26 mouse cellular contexts compared by ENCODE assay signal in genomic region chr12:103551422-103551821, GRCm38 (mm10). TPM values are rescaled to one million over a fixed set of nuclear protein-coding genes. Genes with fewer than 3 reads are reported as not detected.
DNase-seq lines count a peak whose midpoint lies in the region; ATAC-seq and TF ChIP-seq lines count a peak whose summit lies in the region.
"Had no signal": no experiment of that assay in that cellular context is flagged by ENCODE, and none has a peak within 500 bp of the region (broad histone marks: within the 10 kb centered on the region; RNA-seq: fewer than 3 reads in every experiment).

No protein-coding gene starts in this region.

- no peaks in the 10 kb centered on the region for H3K36me3 ChIP-seq in liver, adult 2 months (ENCODE audit: control insufficient read depth, insufficient read depth, low read length)
- no peaks in the 10 kb centered on the region for H3K36me3 ChIP-seq in liver, embryonic 12.5 days
- no peaks in the 10 kb centered on the region for H3K36me3 ChIP-seq in liver, embryonic 14.5 days (replicated peaks; ENCODE audit: control insufficient read depth, insufficient read depth, low read depth)
- H3K36me3 ChIP-seq in liver, embryonic 11.5 days (ENCODE audit: control insufficient read depth, insufficient read depth, low read length), result no peaks in the 10 kb centered on the region
- no peaks in the 10 kb centered on the region for H3K36me3 ChIP-seq in liver, embryonic 16.5 days (ENCODE audit: control insufficient read depth, insufficient read depth)
- H3K36me3 ChIP-seq: embryonic facial prominence, embryonic 13.5 days; embryonic facial prominence, embryonic 15.5 days; G1E had no signal

- peak overlapping the region; percentile 64; the same call in 1 of the 2 replicates for H3K9ac ChIP-seq in liver, adult 2 months (ENCODE audit: low read depth, low read length)
- no peak overlapping the region for H3K9ac ChIP-seq in liver, embryonic 12.5 days
- no peak overlapping the region for H3K9ac ChIP-seq in liver, embryonic 14.5 days (replicated peaks)
- no peak overlapping the region for H3K9ac ChIP-seq in liver, embryonic 11.5 days (ENCODE audit: low read depth, low read length)
- no peak overlapping the region for H3K9ac ChIP-seq in liver, embryonic 16.5 days (ENCODE audit: low read depth, low read length)
- H3K9ac ChIP-seq: embryonic facial prominence, embryonic 13.5 days; embryonic facial prominence, embryonic 15.5 days had no signal

- H3K27ac ChIP-seq in liver, adult 2 months (replicated peaks; ENCODE audit: insufficient read depth, low read depth, low read length), result peak overlapping the region; percentile 82
- H3K27ac ChIP-seq in liver, embryonic 12.5 days, result no peak overlapping the region
- no peak overlapping the region for H3K27ac ChIP-seq in liver, embryonic 14.5 days
- no peak overlapping the region; the same call in 1 of the 2 replicates for H3K27ac ChIP-seq in liver, embryonic 11.5 days (ENCODE audit: low read depth, low read length)
- peak overlapping the region; percentile 60; the same call in 1 of the 2 replicates for H3K27ac ChIP-seq in liver, embryonic 16.5 days (ENCODE audit: low read length)
- H3K27ac ChIP-seq: embryonic facial prominence, embryonic 13.5 days; embryonic facial prominence, embryonic 15.5 days had no signal

- H3K27me3 ChIP-seq in liver, adult 2 months (ENCODE audit: control insufficient read depth, insufficient read depth, low read length), result no peaks in the 10 kb centered on the region
- no peaks in the 10 kb centered on the region for H3K27me3 ChIP-seq in liver, embryonic 12.5 days (replicated peaks)
- no peaks in the 10 kb centered on the region for H3K27me3 ChIP-seq in liver, embryonic 14.5 days (ENCODE audit: control insufficient read depth, insufficient read depth, low read length)
- H3K27me3 ChIP-seq in liver, embryonic 11.5 days (replicated peaks; ENCODE audit: control insufficient read depth, insufficient read depth, low read length), result no peaks in the 10 kb centered on the region
- H3K27me3 ChIP-seq in liver, embryonic 16.5 days (ENCODE audit: control insufficient read depth, insufficient read depth, low read depth, low read length), result no peaks in the 10 kb centered on the region
- H3K27me3 ChIP-seq: CH12.LX; embryonic facial prominence, embryonic 13.5 days; embryonic facial prominence, embryonic 15.5 days had no signal

- no peak for TF ChIP-seq POLR2A in liver, adult 2 months (IDR thresholded peaks at IDR 0.05; ENCODE audit: extremely low read depth, insufficient read depth, low read length)

- no peak overlapping the region for H3K4me2 ChIP-seq in liver, embryonic 12.5 days
- no peak overlapping the region for H3K4me2 ChIP-seq in liver, embryonic 14.5 days (ENCODE audit: low read depth)
- H3K4me2 ChIP-seq in liver, embryonic 11.5 days, result no peak overlapping the region; the same call in 1 of the 2 replicates
- no peak overlapping the region for H3K4me2 ChIP-seq in liver, embryonic 16.5 days (ENCODE audit: low read depth, low read length)
- H3K4me2 ChIP-seq: embryonic facial prominence, embryonic 13.5 days; embryonic facial prominence, embryonic 15.5 days had no signal

- TF ChIP-seq CTCF in liver, adult 2 months (IDR thresholded peaks at IDR 0.05; ENCODE audit: low read depth, low read length), result no peak
- no peak for TF ChIP-seq CTCF in liver, embryonic 14.5 days (IDR thresholded peaks at IDR 0.05; ENCODE audit: low read depth)

- no peak for TF ChIP-seq EP300 in liver, embryonic 14.5 days (IDR thresholded peaks at IDR 0.05; ENCODE audit: low read depth)

- no peak for ATAC-seq in liver, embryonic 12.5 days
- ATAC-seq in liver, embryonic 14.5 days (ENCODE audit: insufficient read depth), result 0 out of 2 replicates have a peak, but pooled peaks have one; percentile 23
- no peak; the same call in 1 of the 2 replicates for ATAC-seq in liver, embryonic 11.5 days (replicated peaks; ENCODE audit: low FRiP score)
- ATAC-seq in liver, embryonic 16.5 days (ENCODE audit: low read depth), result peak; percentile 77
- no peak for ATAC-seq in monocyte, adult 5-6 weeks (replicated peaks; ENCODE audit: insufficient number of reproducible peaks, low FRiP score, low TSS enrichment, poor library complexity, severe bottlenecking)
- ATAC-seq: CD4-positive, CD25-positive, alpha-beta regulatory T cell, adult 4 months; forebrain, embryonic 14.5 days; forebrain, embryonic 16.5 days had no signal

- DNase-seq in liver, adult 2 months (ENCODE audit: extremely low read depth, low read depth, low spot score), result peak; percentile 95
- DNase-seq in liver, embryonic 14.5 days (ENCODE audit: low read depth in 3 of 3, low spot score in 3 of 3), result no peak
- DNase-seq in liver, embryonic 11.5 days (ENCODE audit: low spot score), result no peak
- DNase-seq in yolk sac, embryonic 10.5 days (ENCODE audit: low spot score), result peak; percentile 36
- DNase-seq in adipocyte (ENCODE audit: low spot score), result no peak
- DNase-seq: adrenal gland, adult 8-10 months; adrenal gland, postnatal 14 days; B cell, adult 2 months; cerebellum, adult 11 months; cerebellum, adult 18-20 months; cerebellum, adult 8-10 months; cerebellum, adult 9-11 months; cerebellum, postnatal 14 days; cerebellum, postnatal 36 days; embryo, embryonic 11 days had no signal

- H3K4me1 ChIP-seq in liver, adult 2 months (ENCODE audit: control insufficient read depth, insufficient read depth, low read length), result peaks cover 18% of the 10 kb centered on the region
- no peaks in the 10 kb centered on the region for H3K4me1 ChIP-seq in liver, embryonic 12.5 days
- H3K4me1 ChIP-seq in liver, embryonic 14.5 days (replicated peaks; ENCODE audit: control insufficient read depth in 2 of 2, insufficient read depth in 2 of 2, low read length in 1 of 2), result peaks cover 0 to 9% of the 10 kb centered on the region in 2 experiments; a peak in 2 of 4 replicates
- no peaks in the 10 kb centered on the region for H3K4me1 ChIP-seq in liver, embryonic 11.5 days (replicated peaks; ENCODE audit: control insufficient read depth, insufficient read depth, low read length)
- H3K4me1 ChIP-seq in liver, embryonic 16.5 days (ENCODE audit: control insufficient read depth, low read depth, low read length), result no peaks in the 10 kb centered on the region; the same call in 1 of the 2 replicates
- H3K4me1 ChIP-seq: embryonic facial prominence, embryonic 13.5 days; embryonic facial prominence, embryonic 15.5 days had no signal

- 22% methylated on average over 4 of the region's 4 CpGs for WGBS in liver, adult 2 months
- 50% methylated on average over 4 of the region's 4 CpGs for WGBS in liver, embryonic 12.5 days (ENCODE audit: insufficient replicate concordance)
- 38% methylated on average over 4 of the region's 4 CpGs for WGBS in liver, embryonic 14.5 days (ENCODE audit: insufficient replicate concordance)
- WGBS in liver, embryonic 11.5 days, result 63% methylated on average over 4 of the region's 4 CpGs
- WGBS in liver, embryonic 16.5 days (ENCODE audit: insufficient replicate concordance), result 40% methylated on average over 4 of the region's 4 CpGs

- no peaks in the 10 kb centered on the region for H3K9me3 ChIP-seq in liver, embryonic 12.5 days (replicated peaks)
- H3K9me3 ChIP-seq in liver, embryonic 14.5 days (ENCODE audit: control insufficient read depth, low read length), result no peaks in the 10 kb centered on the region
- H3K9me3 ChIP-seq in liver, embryonic 11.5 days (ENCODE audit: control insufficient read depth, low read length), result no peaks in the 10 kb centered on the region
- H3K9me3 ChIP-seq in liver, embryonic 16.5 days (replicated peaks; ENCODE audit: control insufficient read depth, low read length), result no peaks in the 10 kb centered on the region
- H3K9me3 ChIP-seq: embryonic facial prominence, embryonic 13.5 days; embryonic facial prominence, embryonic 15.5 days had no signal

- no peaks in the 10 kb centered on the region for H3K79me2 ChIP-seq in liver, adult 2 months (ENCODE audit: control insufficient read depth, insufficient read depth, low read length)

- H3K4me3 ChIP-seq in liver, adult 2 months (ENCODE audit: insufficient read depth, low read depth, low read length), result no peak overlapping the region
- H3K4me3 ChIP-seq in liver, embryonic 12.5 days, result no peak overlapping the region
- no peak overlapping the region for H3K4me3 ChIP-seq in liver, embryonic 14.5 days (ENCODE audit: insufficient read depth in 1 of 2, low read depth in 2 of 2, low read length in 2 of 2)
- no peak overlapping the region for H3K4me3 ChIP-seq in liver, embryonic 11.5 days (ENCODE audit: low read depth, low read length)
- 0 out of 2 replicates have a peak overlapping the region, but pooled peaks have one; percentile 2 for H3K4me3 ChIP-seq in liver, embryonic 16.5 days (ENCODE audit: low read depth, low read length)
- H3K4me3 ChIP-seq: embryonic facial prominence, embryonic 13.5 days; embryonic facial prominence, embryonic 15.5 days; erythroblast, embryonic 14.5 days had no signal

RNA-seq across cellular contexts. Expression of gene Ppp4r4, which starts 19.3 kb away (rescaled TPM):
- total RNA-seq in liver, adult 2 months (2014; rRNA removed), result 5.8 and 6.5 TPM in 2 replicates
- 1.3 and 1.8 TPM in 2 replicates for polyA plus RNA-seq in liver, adult 2 months (2012; rRNA removed)
- polyA plus RNA-seq in liver, embryonic 12.5 days (2016; fragmentation: Nextera tagmentation; extraction: Ambion mirVana), result 1.8 and 2.3 TPM in 2 replicates
- polyA plus RNA-seq in liver, embryonic 14.5 days (2012; rRNA removed), result 0.82 and 0.94 TPM in 2 replicates
- polyA plus RNA-seq in liver, embryonic 14.5 days (2014; fragmentation: Nextera tagmentation; extraction: Ambion mirVana), result 0.79 and 1.3 TPM in 2 replicates
- polyA plus RNA-seq in liver, embryonic 11.5 days (2014; fragmentation: Nextera tagmentation; extraction: Ambion mirVana), result 3.2 and 3.3 TPM in 2 replicates
- 1.5 and 1.6 TPM in 2 replicates for polyA plus RNA-seq in liver, embryonic 16.5 days (2015; fragmentation: Nextera tagmentation; extraction: Ambion mirVana)
- 0.29 to 0.75 TPM (median 0.39 TPM) in 3 replicates for total RNA-seq in monocyte, adult 5-6 weeks (2017)
- polyA plus RNA-seq: erythroblast, embryonic 14.5 days; G1E had no signal

Comparison
In these comparisons a context has a peak if more than half of its experiments do, and no peak if none do; other contexts are left out.
1. DNase-seq: peak in liver, adult 2 months (single experiment) and yolk sac, embryonic 10.5 days (single experiment); none in liver, embryonic 14.5 days (0 of 3), liver, embryonic 11.5 days (single experiment) and adipocyte (single experiment).
2. H3K27ac ChIP-seq: peak in liver, adult 2 months (single experiment) and liver, embryonic 16.5 days (single experiment); none in liver, embryonic 12.5 days (single experiment), liver, embryonic 14.5 days (single experiment) and liver, embryonic 11.5 days (single experiment).
3. ATAC-seq: peak in liver, embryonic 14.5 days (single experiment) and liver, embryonic 16.5 days (single experiment); none in liver, embryonic 12.5 days (single experiment), liver, embryonic 11.5 days (single experiment) and monocyte, adult 5-6 weeks (single experiment).